Mouse (Mus musculus) thymus, adult 2 months (tissue): ENCODE data around the gene Ankdd1a.

Source experiments
- CTCF ChIP-seq: fragments of 200-500 bp; IDR thresholded peaks from 2 replicates; pipeline ENCODE4 v1.5.1; 2012; ENCODE audit warnings: mild to moderate bottlenecking, control low read depth, low read length, moderate library complexity, borderline replicate concordance; ENCODE audit not compliant: control insufficient read depth, poor library complexity, insufficient read depth; ENCODE audit errors: extremely low read depth
- POLR2A ChIP-seq: fragments of 200-500 bp; IDR thresholded peaks from 2 replicates; pipeline ENCODE4 v1.6.1; 2012; ENCODE audit warnings: mild to moderate bottlenecking, low read length, control low read depth, moderate library complexity; ENCODE audit not compliant: control insufficient read depth, poor library complexity, insufficient read depth; ENCODE audit errors: extremely low read depth

DNA sequence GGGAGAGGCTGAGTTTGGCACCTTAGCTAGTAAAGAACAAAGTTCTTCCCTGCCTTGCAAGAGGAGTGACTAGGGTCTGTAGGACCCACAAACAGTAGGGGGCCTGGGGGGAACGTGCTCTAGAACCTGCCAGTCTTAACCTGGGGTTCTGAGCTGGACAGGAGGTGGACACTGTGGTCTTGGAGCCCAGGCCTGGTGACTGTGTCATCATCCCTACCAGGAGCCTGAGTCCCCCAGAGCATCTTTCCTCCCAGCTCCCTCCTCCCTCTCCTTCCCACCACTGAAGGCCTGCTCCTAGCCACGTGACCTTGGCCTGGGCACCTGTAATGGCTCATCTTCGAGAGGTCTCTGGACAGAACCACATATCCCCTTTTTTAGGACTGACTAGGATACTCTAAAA lies 14.1 kb upstream of the Ankdd1a start:
- TF ChIP-seq CTCF = no peak
- no peak for TF ChIP-seq POLR2A
